Mouse (Mus musculus) G1E-ER4 (cell line): Measurements from ENCODE around the gene Setd7. TPM values are rescaled to one million over a fixed set of nuclear protein-coding genes. Genes with fewer than 3 reads are reported as not detected.

Experiments
- GATA1 ChIP-seq: IDR thresholded peaks from one replicate; pipeline ENCODE4 v1.8.0; 2012; ENCODE audit warnings: low read length, inconsistent platforms
- polyA plus RNA-seq: library from polyadenylated mRNA; stranded (reverse); fragments of >175 nt; gene quantifications from 2 replicates; pipeline ENCODE4 v1.2.3, GENCODE M21; 2012

Gene Setd7
- polyA plus RNA-seq: 7.4 and 7.6 TPM in 2 replicates

DNA sequence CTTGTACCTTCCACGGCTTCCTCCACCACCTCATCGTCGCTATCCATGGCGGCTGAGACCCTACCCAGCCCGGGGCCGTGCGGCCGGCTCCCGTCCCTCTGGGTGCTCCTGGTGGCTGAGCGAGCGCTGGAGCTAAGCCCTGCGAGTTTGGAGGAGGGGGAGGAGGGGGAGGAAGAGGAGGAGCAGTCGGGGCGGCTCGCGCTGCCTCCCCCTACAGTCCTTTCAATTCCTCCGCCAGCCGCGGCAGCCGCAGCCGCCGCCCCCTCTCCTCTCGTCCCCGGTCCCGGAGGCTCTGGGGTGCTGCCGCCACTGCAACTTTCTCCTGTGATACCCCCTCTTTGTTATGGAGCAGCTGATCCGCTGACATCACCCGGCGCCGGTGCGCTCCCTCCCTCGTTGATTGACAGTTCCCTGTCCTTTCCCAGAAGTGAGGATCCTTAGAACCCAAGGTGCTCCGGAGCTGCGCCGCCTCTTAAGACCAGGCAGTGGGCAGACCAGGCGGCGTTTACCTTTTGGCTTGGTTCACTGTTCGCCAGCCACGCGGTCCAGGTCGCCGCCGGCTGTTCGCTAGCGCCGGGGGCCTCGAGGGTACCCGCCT, at the start of gene Setd7:
Gene Setd7 (minus strand): TSS at position 369 of the 598 bp plus-strand sequence.
- no peak for TF ChIP-seq GATA1

DNA sequence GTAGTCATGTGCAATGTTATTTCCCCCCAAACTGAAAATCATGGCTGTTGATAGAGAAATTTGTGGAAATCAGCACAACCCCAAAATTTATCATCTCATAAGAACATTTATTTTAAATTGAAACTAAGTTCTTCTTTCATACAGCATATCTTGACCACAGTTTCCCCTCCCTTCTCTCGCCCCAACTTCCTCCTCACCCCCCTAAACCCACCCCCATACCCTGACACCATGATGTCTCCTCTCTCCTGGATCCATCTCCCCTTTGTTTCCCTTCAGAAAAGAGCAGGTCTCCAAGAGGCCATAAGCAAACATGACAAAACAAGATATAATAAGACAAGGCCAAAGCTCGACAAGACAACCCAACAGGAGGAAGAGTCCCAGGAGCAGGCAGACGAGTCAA, 43.8 kb upstream of the Setd7 start:
- TF ChIP-seq GATA1: no peak

DNA sequence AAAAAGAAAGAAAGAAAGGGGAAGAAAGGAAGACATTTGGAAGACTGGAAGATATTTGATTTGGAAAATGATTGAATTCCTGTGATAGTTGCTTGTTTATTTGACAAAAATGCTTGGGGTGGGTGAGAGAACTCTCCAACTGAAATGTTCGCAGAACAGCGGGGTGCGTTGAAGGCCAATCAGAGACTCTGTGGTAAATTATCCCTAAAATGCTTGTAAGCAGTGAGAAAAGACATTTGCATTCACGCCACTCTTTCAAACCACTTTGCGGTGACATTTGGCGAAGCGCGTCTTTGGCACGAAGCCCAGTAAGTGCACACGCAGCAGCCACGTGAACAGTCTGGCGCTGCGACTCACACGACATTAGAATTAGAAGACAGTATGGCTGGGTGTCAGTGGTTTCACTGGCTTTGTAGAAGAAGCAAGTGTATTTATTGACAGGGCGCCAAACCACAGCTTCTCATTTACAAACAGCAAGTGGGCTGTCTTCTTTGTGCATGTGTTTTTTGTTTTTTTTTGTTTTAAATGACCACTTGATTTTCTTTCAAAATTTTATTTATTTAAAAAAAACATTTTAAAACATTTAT, 43.1 kb upstream of the Setd7 start:
- TF ChIP-seq GATA1: no peak

DNA sequence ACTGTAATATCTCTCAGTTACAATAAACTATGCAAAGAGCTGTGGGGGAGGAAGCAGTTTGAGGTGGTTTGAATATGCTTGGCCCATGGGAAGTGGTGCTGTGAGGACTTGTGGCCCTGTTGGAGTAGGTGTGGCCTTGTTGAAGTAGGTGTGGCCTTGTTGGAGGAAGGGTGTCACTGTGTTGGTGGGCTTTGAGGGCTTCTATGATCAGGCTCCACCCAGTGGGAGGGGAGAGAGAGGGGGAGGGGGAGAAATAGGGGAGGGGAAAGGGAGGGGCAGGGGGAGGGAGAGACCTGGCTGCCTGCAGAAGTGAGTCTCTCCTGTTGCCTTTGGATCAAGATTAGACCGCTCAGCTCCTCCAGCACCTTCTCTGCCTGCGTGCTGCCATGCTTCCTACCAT, 40.8 kb upstream of the Setd7 start:
- no peak for TF ChIP-seq GATA1

DNA sequence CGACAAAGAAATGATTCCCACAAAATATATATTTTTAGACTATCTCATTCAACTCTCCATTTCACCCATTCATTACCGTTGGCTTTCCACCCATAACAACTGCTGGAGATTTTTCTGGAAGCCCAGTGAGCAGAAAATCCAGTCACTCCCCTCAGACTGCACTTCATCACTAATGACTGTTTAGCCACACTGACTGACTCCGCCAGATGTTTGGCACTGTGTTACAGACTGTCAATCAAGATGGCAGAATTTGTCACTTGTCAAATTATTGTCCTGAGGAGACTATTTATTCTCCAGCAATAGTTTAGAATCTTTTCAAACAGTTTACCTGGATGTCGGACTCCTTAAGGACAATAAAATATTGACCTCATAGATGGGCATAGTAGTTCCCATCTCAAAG, 40.0 kb upstream of the Setd7 start:
- TF ChIP-seq GATA1: no peak

DNA sequence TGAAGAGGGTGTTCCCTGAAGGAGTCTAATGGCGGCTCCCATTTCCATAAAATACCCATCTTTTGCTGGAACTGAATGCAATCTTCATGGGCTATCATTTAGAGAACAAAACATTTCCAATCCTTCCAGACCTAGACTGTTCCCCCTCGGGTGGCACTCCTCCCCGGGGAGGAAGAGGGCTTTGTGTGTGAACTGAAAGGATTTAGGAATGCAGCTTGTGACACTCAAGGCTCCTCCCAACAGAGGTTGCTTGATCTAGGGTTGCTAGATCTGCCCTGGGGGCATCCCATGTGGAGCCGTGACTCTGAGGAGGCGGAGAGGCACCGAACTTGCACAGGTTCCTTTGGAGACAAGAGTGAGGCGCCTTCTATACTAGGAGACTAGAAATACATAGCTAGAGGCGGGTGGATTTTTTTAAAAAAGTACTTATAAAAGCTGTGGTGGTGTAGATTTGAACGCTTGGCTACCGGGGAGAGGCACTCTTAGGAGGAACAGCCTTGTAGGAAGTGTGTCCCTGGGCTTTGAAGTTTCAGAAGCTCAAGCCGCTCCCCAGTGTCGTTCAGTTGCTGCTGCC, 38.5 kb upstream of the Setd7 start:
- no peak for TF ChIP-seq GATA1

DNA sequence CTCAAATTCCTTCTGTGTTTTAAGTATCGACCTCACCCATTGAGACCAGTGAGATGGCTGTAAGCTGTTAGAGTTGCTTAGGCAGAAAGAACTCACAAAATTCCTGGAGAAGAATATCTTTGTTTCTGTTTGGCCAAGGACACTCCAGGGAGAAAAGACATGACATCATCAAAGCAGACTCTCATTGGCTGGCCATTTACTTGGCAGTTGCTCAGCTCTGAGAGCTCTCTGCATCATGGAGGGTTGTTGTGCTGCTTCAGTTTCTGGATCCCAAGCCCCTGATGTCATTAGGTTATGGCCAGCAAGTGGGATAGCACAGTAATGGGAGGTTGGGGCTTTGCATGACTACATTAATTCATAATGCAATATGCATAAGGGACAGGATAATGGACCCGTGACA, 35.9 kb upstream of the Setd7 start:
- no peak for TF ChIP-seq GATA1

DNA sequence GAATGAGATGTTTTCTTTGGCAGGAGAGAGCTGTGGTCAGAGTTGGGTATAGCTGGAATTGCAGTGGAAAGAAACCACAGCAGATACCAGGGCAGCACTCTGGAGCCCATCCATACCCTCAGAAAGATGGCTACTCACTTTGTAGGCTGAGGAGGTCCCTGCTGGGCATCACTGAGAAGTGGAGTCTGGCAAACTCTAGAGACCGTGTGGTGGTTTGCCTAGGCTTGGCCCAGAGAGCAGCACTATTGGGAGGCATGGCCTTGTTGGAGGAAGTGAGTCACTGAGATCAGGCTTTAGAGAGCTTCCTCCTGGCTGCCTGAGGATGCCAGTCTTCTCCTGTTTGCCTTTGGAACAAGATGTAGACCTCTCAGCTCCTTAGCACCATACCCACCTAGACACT, 32.8 kb upstream of the Setd7 start:
- no peak for TF ChIP-seq GATA1

DNA sequence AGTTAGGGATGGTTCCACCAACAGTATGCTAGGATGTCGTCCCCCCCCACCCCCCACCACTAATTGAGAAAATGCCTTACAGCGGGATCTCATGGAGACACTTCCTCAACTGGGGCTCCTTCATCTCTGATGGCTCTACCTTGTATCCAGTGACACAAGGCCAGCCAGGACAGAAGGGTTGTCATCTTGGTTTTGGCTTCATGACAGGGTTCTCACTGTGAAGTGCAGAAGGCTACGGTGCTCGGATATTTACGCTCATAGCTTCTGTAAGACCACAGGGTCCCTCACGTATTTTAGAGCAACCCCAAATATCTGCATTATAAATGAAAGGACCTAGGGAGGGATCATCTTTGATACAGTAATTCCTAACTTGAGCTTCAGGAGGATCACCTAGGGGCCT, 30.9 kb upstream of the Setd7 start:
- TF ChIP-seq GATA1: no peak

DNA sequence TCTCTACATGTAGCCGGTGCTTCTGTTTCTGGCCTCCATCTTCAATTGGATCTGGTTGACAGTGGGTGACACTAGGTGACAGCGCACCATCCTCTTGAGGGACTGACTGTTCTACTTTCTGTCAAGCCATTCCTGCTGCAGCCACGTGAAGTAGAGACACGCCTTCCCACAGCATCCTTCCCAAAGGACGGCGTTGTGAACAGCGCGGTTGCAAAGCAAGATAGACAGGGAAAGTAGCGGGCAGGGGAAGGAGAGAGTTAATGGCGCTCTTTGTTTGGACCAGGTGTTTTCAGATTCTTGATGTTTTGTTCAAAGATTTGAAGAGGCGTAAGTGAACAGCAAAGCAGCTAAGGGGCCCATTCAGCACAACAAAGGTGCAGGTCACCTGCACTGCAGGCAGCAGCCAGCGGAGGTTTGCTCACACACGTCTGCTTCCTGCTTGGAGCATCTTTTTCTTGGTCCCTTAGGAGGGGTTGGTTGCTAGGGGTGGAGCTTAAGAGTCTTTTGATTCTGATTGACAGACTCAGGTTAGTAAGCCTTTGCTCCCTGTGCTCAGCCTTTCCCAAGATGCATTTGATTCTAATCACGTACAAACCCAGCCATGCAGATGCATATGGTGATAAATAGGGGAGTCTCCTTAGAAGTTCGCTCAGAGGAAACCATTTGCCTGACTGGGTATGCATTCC, 29.7 kb upstream of the Setd7 start:
- no peak for TF ChIP-seq GATA1

DNA sequence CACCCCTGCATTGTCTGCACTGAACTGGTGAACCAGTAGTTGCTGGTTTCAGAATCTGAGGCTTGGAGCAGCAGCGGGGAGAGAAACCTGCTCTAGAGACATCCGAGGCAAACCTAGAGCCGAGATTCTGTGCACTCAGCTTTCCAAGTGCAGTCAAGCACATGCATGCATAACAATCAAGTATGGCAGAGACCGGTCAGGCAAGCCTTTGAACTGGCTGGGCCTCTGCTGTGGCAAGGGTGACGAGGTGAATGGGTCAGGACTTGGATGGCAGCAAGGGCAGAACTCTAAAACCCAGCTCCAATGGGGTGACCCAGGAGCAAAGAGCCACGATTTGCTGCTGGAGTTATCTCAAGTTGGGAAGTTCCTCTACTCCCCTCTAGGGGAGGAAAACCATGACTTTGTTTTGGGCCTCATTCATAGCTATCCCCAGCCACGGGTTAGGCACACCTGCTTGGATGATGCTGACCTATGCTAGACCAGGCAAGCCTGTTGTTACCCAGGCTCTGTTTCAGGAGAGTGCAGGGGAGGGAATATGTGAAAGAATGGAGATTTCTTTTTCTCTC, 27.1 kb upstream of the Setd7 start:
- no peak for TF ChIP-seq GATA1

DNA sequence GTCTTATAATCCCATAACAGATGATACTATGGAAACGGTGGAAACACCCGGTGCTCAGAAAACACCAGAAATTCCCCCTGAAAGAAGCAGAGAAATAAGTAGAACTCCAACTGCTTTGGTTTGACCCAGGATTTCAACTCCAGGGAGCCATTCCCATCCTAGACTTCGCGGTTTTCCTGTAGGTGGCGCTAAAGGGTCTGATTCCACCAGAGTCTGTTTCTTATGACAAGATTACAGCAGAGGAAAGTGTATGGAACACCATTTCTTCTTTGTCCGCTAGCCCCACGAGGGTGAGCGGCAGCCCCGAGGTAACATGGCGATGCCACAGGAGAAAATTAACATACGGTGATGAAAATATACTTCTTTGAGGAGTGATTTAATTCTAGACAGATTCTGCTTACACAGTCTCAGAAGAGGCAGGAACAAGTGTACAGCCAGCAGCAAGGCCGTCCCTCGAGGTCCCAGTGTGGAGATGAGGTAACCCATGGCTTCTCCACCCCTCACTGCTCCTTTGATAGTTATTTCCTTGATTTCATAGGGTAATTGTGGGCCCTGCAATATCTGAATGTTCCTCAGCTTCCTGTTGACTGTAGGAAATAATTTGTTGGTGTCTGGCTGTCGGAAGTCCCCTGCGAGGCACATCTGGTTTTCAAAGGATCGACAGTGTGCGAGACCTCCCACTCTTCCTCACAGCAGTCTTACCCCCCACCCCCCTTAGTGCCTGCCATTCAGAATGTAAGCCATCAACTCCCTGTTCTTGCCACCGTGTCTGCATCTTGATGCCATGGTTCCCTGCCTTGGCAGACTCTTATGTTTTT, 23.1 kb upstream of the Setd7 start:
- no peak for TF ChIP-seq GATA1

DNA sequence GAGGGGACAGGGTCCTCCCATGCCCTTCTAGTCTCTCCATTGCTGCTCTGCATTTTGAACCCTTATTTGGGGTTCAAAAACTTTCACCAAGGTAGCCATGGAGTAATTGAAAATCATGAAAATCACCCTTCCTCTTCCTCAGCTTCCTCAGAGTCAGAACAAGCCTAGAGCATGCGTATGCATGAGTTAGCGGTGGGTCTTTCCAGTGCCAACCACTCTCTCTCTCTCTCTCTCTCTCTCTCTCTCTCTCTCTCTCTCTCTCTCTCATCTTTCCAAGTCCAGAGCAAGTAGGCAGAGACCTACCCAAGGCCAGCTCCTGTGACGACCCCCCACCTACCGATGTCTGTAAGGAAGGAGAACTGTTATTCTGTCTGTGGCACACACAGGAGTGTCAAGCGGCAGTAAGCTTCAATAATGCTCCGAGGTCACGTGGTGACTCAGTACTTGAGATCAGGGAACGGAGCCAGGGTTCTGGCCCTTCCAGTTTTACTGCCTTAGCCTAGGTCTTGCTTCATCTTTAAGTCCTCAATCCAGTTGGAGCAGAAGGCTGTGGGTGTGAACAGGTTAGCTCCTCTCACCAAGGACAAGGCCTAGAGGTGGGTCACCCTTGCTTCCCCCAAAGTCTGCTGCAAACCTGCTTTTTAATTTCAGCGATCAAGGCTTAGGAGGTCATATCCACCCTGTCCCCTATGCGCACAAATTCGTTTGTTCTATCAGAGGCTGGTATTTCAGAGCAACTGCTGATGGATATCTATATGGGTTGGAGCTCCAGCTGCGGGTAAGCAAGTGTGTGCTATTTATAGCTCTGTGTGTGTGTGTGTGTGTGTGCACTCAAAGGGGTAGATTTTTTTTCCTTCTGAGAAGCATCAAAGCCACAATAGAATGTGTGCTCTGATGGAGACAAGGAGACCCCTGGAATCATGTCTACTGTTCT, 17.4 kb upstream of the Setd7 start:
- no peak for TF ChIP-seq GATA1

DNA sequence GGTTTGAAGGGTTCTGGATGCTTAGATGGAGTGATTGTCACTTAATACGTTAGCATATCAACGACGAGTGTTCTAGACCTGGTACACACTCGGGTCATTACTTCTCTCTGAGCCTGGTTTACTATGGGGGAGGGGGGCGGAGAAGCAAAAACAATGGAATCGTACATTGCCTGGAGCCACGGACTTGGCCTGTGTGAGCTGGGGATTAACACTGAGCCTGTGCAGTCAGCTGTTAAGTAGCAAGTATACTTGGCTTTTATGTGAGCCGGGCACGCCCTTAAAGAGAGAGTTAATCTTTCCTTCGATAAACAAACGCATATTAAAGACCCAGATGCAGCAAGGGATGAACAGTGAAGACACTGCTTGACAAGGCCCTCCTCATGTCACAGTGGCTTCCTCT, 16.7 kb upstream of the Setd7 start:
- TF ChIP-seq GATA1: no peak
